Mouse (Mus musculus) cerebellum, adult 2 months (tissue): ENCODE results near the gene Snrpd2. TPM values are rescaled to one million over a fixed set of nuclear protein-coding genes. Genes with fewer than 3 reads are reported as not detected.

Experiments used
- DNase-seq, 2 experiments: peaks; one replicate each; pipeline ENCODE4 v3.0.0; 2021
- H3K27ac ChIP-seq: fragments of 200-500 bp; 2 replicates; pipeline ENCODE4 v1.5.1; 2012; ENCODE audit warnings: low read length, control low read depth, inconsistent platforms; ENCODE audit not compliant: insufficient read depth
- H3K27me3 ChIP-seq: fragments of 200-500 bp; 2 replicates; pipeline ENCODE4 v1.6.1; 2012; ENCODE audit warnings: inconsistent platforms, mild to moderate bottlenecking, low read length, moderate library complexity; ENCODE audit not compliant: control insufficient read depth, insufficient read depth
- H3K4me1 ChIP-seq: fragments of 200-500 bp; 2 replicates; pipeline ENCODE4 v1.6.1; 2011; ENCODE audit warnings: low read length; ENCODE audit not compliant: control insufficient read depth, insufficient read depth
- H3K4me3 ChIP-seq: fragments of 200-500 bp; replicated peaks from 2 replicates; pipeline ENCODE3; 2011; ENCODE audit warnings: mild to moderate bottlenecking, low read depth, low read length, control low read depth; ENCODE audit not compliant: insufficient read depth
- CTCF ChIP-seq: fragments of 200-500 bp; IDR thresholded peaks from 2 replicates; pipeline ENCODE4 v1.5.1; 2011; ENCODE audit warnings: low read depth, mild to moderate bottlenecking, control low read depth, low read length, moderate library complexity, borderline replicate concordance; ENCODE audit not compliant: insufficient read depth
- POLR2A ChIP-seq: fragments of 200-500 bp; IDR thresholded peaks from 2 replicates; pipeline ENCODE4 v1.6.1; 2011; ENCODE audit warnings: low read length, control low read depth, borderline replicate concordance; ENCODE audit not compliant: insufficient read depth
- WGBS: fragments of 180-500 bp; shearing (Covaris S2); methylation state at CpG from one replicate; pipeline ENCODE4 v1.1.7; 2018; 5-methylcytosine and 5-hydroxymethylcytosine counted together
- polyA plus RNA-seq: library from polyadenylated mRNA; depleted of rRNA; stranded (reverse); fragments of >200 nt; gene quantifications from 2 replicates; pipeline ENCODE4 v1.2.3, GENCODE M21; 2012

The Snrpd2 gene
- polyA plus RNA-seq, 1 experiment, result 88.8 TPM

DNA sequence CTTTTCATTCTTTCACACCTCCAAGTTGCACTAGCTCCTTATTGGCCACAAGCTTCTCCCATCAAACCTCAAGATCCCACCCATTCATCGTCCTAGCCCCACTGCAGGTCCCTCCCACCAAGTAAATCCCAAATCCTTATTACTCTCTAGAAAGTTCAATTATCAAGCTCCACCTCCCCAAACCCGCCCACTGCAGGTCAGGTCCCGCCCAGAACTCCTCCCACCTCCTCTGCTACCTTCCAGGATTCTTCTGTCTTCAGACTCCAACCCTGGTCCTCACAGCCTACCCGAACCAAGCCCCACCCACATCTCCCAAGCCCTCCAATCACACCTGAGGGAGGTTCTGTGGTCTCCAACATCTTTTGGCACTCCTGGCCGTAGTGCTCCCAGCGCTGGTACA is 14.7 kb downstream of the Snrpd2 start:
- Histone ChIP-seq H3K4me3 (no peak overlapping the region), H3K4me1 (peaks cover 7% of the 10 kb centered on the region), H3K27me3 (no peaks in the 10 kb centered on the region), H3K27ac (no peak overlapping the region)
- WGBS, result 8% methylated on average over 6 of the region's 6 CpGs
- TF ChIP-seq POLR2A (no peak), CTCF (no peak)
- no peak for DNase-seq

DNA sequence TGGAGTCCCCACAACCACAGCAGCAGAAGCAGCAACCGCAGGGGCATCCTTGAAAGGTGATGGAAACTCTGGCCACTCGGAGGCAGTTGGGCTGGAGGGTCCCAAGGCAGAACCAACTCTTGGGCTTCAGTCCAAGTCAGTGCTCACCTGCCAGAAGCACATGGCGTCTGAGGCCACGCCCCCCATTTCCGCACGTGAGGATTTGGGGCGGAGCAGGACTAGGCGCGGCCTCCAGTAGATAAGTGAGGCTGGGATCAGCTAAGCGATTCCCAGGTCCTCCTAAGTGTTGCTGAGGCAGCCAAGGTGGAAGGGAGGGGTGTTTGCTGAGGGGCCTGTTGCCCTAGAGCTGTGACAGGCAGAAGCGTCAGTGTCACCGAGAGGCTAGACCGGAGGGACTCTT is 15.5 kb downstream of the Snrpd2 start:
- no peak for DNase-seq
- Histone ChIP-seq H3K4me3 (no peak overlapping the region), H3K27ac (no peak overlapping the region), H3K27me3 (no peaks in the 10 kb centered on the region), H3K4me1 (no peaks in the 10 kb centered on the region; the same call in none of the 2 replicates)
- 19% methylated on average over 13 of the region's 13 CpGs for WGBS
- TF ChIP-seq POLR2A (no peak), CTCF (no peak)

DNA sequence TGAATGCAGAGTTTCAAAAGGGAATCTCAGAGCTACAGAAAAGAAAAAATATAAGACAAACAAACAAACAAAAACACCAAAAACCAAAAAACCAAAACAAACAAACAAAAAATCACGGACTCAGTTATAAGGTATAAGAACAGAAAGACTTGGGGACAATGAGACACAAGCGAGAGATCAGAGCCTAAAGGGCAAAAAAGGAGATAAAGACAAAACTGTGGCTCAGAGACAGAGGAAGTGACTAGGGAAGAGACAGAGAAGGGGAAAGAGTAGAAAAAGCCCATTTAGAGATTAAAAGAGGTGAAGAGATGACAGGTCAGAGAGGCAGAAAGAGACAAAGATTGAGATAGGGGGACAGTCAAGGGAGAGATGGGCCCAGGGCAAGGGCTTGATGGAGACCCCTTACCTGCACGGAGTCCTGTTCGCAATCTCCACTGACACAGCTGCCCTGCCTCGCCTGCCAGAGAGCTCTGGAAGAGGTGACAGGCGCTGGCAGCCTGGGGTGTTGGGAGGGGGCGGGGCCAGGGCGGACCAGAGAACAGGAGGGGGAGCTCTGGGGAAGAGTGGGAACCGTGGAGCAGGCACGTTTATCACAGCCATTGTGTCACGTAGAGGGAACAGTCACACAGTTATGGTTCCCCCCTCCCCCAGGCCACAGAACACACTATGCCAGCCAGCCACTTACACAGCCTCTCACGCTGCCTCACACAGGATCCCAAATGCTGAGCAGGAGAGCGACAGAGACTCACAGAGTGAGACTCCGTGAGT is 16.3 kb downstream of the Snrpd2 start, which contains the start of gene Gipr:
Gipr (minus strand) TSS at position 472 of the 768 bp plus-strand sequence.
- WGBS, result 26% methylated on average over 14 of the region's 14 CpGs

GRCm38 (mm10) chr7:19166990-19167389 is 17.5 kb downstream of the Snrpd2 start:
- no peak for DNase-seq
- no peak overlapping the region for H3K4me3 ChIP-seq
- no peaks in the 10 kb centered on the region for H3K27me3 ChIP-seq
- no peak for TF ChIP-seq POLR2A
- TF ChIP-seq CTCF, result no peak
- no peak overlapping the region for H3K27ac ChIP-seq
- 89% methylated on average over 3 of the region's 3 CpGs for WGBS
- H3K4me1 ChIP-seq, result peaks cover 8% of the 10 kb centered on the region

More for the DNA sequence above, 16.3 kb downstream of the Snrpd2 start, which contains the start of gene Gipr:
- H3K27ac ChIP-seq, result no peak within 1 kb of the TSS
- DNase-seq, result no peak
- H3K4me1 ChIP-seq, result peaks cover 3% of the 10 kb centered on the region; the same call in 1 of the 2 replicates
- H3K4me3 ChIP-seq, result no peak within 1 kb of the TSS
- TF ChIP-seq POLR2A, result no peak
- no peak for TF ChIP-seq CTCF
- H3K27me3 ChIP-seq, result no peaks in the 10 kb centered on the region

- H3K27me3 ChIP-seq, result no peaks in the 10 kb centered on the region
- H3K4me1 ChIP-seq, result peaks cover 11% of the 10 kb centered on the region
- no peak overlapping the region for H3K4me3 ChIP-seq
- DNase-seq, result no peak
- WGBS, result 78% methylated on average over 10 of the region's 10 CpGs
- H3K27ac ChIP-seq, result no peak overlapping the region
- TF ChIP-seq POLR2A (no peak), CTCF (no peak)
These were observed 20.0 kb downstream of the Snrpd2 start for GRCm38 (mm10) chr7:19169506-19169905.

DNA sequence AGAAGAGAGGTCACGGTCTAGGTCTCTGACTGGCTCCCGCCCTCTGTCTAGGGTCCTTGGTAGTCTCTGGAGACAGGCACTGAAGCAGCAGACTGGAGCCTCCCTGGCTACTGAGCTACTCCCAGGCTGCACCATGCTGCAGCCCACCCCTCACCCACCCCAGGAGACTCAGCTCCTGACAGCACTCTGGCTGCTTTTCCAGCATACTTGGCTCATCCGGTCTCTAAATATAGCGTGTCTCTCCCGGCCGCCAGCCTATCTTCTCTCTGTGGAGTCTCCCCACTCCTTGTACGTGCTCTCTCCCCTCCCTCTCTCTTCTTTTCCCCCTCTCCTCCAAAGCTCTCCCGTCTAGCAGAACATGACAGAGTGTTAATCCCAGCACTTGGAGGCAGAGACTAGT is 20.6 kb downstream of the Snrpd2 start:
- Histone ChIP-seq H3K4me1 (peaks cover 11% of the 10 kb centered on the region), H3K27me3 (no peaks in the 10 kb centered on the region), H3K27ac (no peak overlapping the region), H3K4me3 (no peak overlapping the region)
- 28% methylated on average over 8 of the region's 8 CpGs for WGBS
- DNase-seq, result no peak
- TF ChIP-seq POLR2A (no peak), CTCF (no peak)

DNA sequence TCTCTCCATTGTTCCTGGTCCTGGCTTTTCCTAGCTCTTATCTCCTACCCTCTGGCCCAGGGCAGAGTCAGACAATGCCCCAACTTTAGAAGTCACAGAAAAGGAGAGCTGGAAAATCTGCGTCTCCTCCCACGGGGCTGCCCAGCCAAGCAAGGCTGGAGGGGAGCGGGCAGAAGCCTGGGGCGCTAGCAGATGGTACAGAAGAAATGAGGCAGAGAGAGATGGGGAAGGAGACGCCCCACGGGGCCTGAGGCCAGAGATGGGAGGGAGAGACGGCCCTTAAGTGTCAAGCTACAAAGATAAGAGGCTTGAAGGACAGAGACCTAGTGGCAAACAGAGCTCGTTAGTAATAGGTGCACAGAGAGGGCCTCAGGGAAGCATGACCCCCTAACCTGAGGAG is 22.3 kb downstream of the Snrpd2 start:
- no peak for TF ChIP-seq CTCF
- TF ChIP-seq POLR2A, result no peak
- H3K27ac ChIP-seq, result peak overlapping the region; percentile 20; the same call in 1 of the 2 replicates
- no peaks in the 10 kb centered on the region for H3K27me3 ChIP-seq
- no peak overlapping the region for H3K4me3 ChIP-seq
- H3K4me1 ChIP-seq, result peaks cover 11% of the 10 kb centered on the region
- peak; percentile 58 to 61 for DNase-seq
- 10% methylated on average over 8 of the region's 8 CpGs for WGBS

- Histone ChIP-seq H3K27ac (no peak overlapping the region), H3K4me1 (peaks cover 11% of the 10 kb centered on the region), H3K27me3 (no peaks in the 10 kb centered on the region), H3K4me3 (no peak overlapping the region)
- WGBS, result 20% methylated on average over 17 of the region's 17 CpGs
- peak; percentile 56 to 64 for DNase-seq
- peak; percentile 58 for TF ChIP-seq CTCF
- TF ChIP-seq POLR2A, result no peak
These were observed 23.4 kb downstream of the Snrpd2 start for GRCm38 (mm10) chr7:19172874-19173273.
